7 mouse cellular contexts compared by ENCODE assay signal in genomic region chr19:4163543-4163887, GRCm38 (mm10). TPM values are rescaled to one million over a fixed set of nuclear protein-coding genes. Genes with fewer than 3 reads are reported as not detected.
DNase-seq lines count a peak whose midpoint lies in the region; ATAC-seq and TF ChIP-seq lines count a peak whose summit lies in the region.

No protein-coding gene starts in this region.

- H3K27me3 ChIP-seq in lung, postnatal 0 days (replicated peaks; ENCODE audit: insufficient read depth, low read length): no peaks in the 10 kb centered on the region
- H3K27me3 ChIP-seq in forebrain, embryonic 12.5 days: no peaks in the 10 kb centered on the region
- H3K27me3 ChIP-seq in limb, embryonic 14.5 days (ENCODE audit: control insufficient read depth, insufficient read depth, low read length): no peaks in the 10 kb centered on the region
- H3K27me3 ChIP-seq in stomach, embryonic 14.5 days (ENCODE audit: control insufficient read depth, insufficient read depth, low read length): no peaks in the 10 kb centered on the region

- no peak for DNase-seq in lung, postnatal 0 days (ENCODE audit: low spot score)
- DNase-seq in lung, postnatal 4 days: no peak
- no peak for DNase-seq in limb, embryonic 14.5 days (ENCODE audit: low spot score)
- no peak for DNase-seq in urinary bladder, postnatal 36 days (ENCODE audit: low spot score in 2 of 2)
- no peak for DNase-seq in gastrocnemius, postnatal 4 days (ENCODE audit: low spot score in 2 of 2)

- H3K4me2 ChIP-seq in lung, postnatal 0 days (replicated peaks; ENCODE audit: low read depth, low read length): peak overlapping the region; percentile 83; the same call in 1 of the 2 replicates
- H3K4me2 ChIP-seq in forebrain, embryonic 12.5 days: peak overlapping the region; percentile 93
- H3K4me2 ChIP-seq in limb, embryonic 14.5 days (replicated peaks; ENCODE audit: low read depth, low read length, severe bottlenecking): peak overlapping the region; percentile 89
- peak overlapping the region; percentile 95 for H3K4me2 ChIP-seq in stomach, embryonic 14.5 days (replicated peaks; ENCODE audit: low read depth, low read length)

- TF ChIP-seq POLR2A in limb, embryonic 14.5 days (IDR thresholded peaks at IDR 0.05; ENCODE audit: borderline replicate concordance, extremely low read depth, insufficient read depth, insufficient read length): no peak

- H3K27ac ChIP-seq in lung, postnatal 0 days (ENCODE audit: low read length): no peak overlapping the region
- peak overlapping the region; percentile 61 for H3K27ac ChIP-seq in forebrain, embryonic 12.5 days
- H3K27ac ChIP-seq in limb, embryonic 14.5 days (replicated peaks; ENCODE audit: low read depth, low read length): peak overlapping the region; percentile 70
- peak overlapping the region; percentile 48 for H3K27ac ChIP-seq in stomach, embryonic 14.5 days (ENCODE audit: low read length)

- TF ChIP-seq CTCF in lung, postnatal 0 days (IDR thresholded peaks at IDR 0.05): no peak

- 29% methylated on average over 4 of the region's 4 CpGs for WGBS in lung, postnatal 0 days
- 36% methylated on average over 4 of the region's 4 CpGs for WGBS in forebrain, embryonic 12.5 days
- 40% methylated on average over 4 of the region's 4 CpGs for WGBS in limb, embryonic 14.5 days
- WGBS in stomach, embryonic 14.5 days: 33% methylated on average over 4 of the region's 4 CpGs

- peak overlapping the region; percentile 67; the same call in 1 of the 2 replicates for H3K4me3 ChIP-seq in lung, postnatal 0 days (ENCODE audit: low read depth, low read length)
- H3K4me3 ChIP-seq in forebrain, embryonic 12.5 days (replicated peaks): peak overlapping the region; percentile 78
- peak overlapping the region; percentile 70 for H3K4me3 ChIP-seq in limb, embryonic 14.5 days (replicated peaks; ENCODE audit: low read length)
- H3K4me3 ChIP-seq in stomach, embryonic 14.5 days (ENCODE audit: low read depth, low read length): peak overlapping the region; percentile 76

- no peaks in the 10 kb centered on the region for H3K9me3 ChIP-seq in lung, postnatal 0 days (ENCODE audit: low read length)
- no peaks in the 10 kb centered on the region for H3K9me3 ChIP-seq in forebrain, embryonic 12.5 days
- no peaks in the 10 kb centered on the region for H3K9me3 ChIP-seq in limb, embryonic 14.5 days (ENCODE audit: control insufficient read depth, low read length)
- no peaks in the 10 kb centered on the region for H3K9me3 ChIP-seq in stomach, embryonic 14.5 days (ENCODE audit: control insufficient read depth, low read depth, low read length)

- no peaks in the 10 kb centered on the region for H3K4me1 ChIP-seq in lung, postnatal 0 days (ENCODE audit: insufficient read depth, low read depth, low read length)
- peaks cover 14% of the 10 kb centered on the region for H3K4me1 ChIP-seq in forebrain, embryonic 12.5 days
- peaks cover 12% of the 10 kb centered on the region for H3K4me1 ChIP-seq in limb, embryonic 14.5 days (ENCODE audit: control insufficient read depth, insufficient read depth, low read length)
- peaks cover 14% of the 10 kb centered on the region for H3K4me1 ChIP-seq in stomach, embryonic 14.5 days (ENCODE audit: control insufficient read depth, insufficient read depth, low read length)

- no peak for TF ChIP-seq EP300 in lung, postnatal 0 days (IDR thresholded peaks at IDR 0.05)

- H3K9ac ChIP-seq in lung, postnatal 0 days (replicated peaks; ENCODE audit: low read depth): no peak overlapping the region
- peak overlapping the region; percentile 74 for H3K9ac ChIP-seq in forebrain, embryonic 12.5 days
- H3K9ac ChIP-seq in limb, embryonic 14.5 days (ENCODE audit: low read depth, low read length, severe bottlenecking): peak overlapping the region; percentile 77
- peak overlapping the region; percentile 28; the same call in 1 of the 2 replicates for H3K9ac ChIP-seq in stomach, embryonic 14.5 days (replicated peaks; ENCODE audit: low read depth, low read length)

- ATAC-seq in lung, postnatal 0 days: no peak
- peak; percentile 34 for ATAC-seq in forebrain, embryonic 12.5 days (ENCODE audit: low FRiP score)
- ATAC-seq in limb, embryonic 14.5 days (ENCODE audit: low FRiP score, low read depth): peak; percentile 27
- no peak for ATAC-seq in stomach, embryonic 14.5 days (ENCODE audit: insufficient number of reproducible peaks, insufficient read depth, low FRiP score, low read depth)

- peaks cover 16% of the 10 kb centered on the region; the same call in 1 of the 2 replicates for H3K36me3 ChIP-seq in lung, postnatal 0 days (ENCODE audit: insufficient read depth, low read length)
- peaks cover 28% of the 10 kb centered on the region for H3K36me3 ChIP-seq in forebrain, embryonic 12.5 days (replicated peaks)
- peaks cover 27% of the 10 kb centered on the region for H3K36me3 ChIP-seq in limb, embryonic 14.5 days (ENCODE audit: control insufficient read depth, insufficient read depth, low read length)
- peaks cover 12% of the 10 kb centered on the region for H3K36me3 ChIP-seq in stomach, embryonic 14.5 days (ENCODE audit: control insufficient read depth, insufficient read depth, low read length)

RNA-seq across cellular contexts. Expression of gene Rps6kb2, which starts 0.4 kb away (rescaled TPM):
- polyA plus RNA-seq in lung, postnatal 0 days (2015; fragmentation: Nextera tagmentation; extraction: Ambion mirVana): 28.4 and 35.1 TPM in 2 replicates
- polyA plus RNA-seq in forebrain, embryonic 12.5 days (2016; fragmentation: Nextera tagmentation; extraction: Ambion mirVana): 59.5 and 62.5 TPM in 2 replicates
- 76.4 and 85.1 TPM in 2 replicates for polyA plus RNA-seq in limb, embryonic 14.5 days (2012; rRNA removed)
- polyA plus RNA-seq in limb, embryonic 14.5 days (2014; fragmentation: Nextera tagmentation; extraction: Ambion mirVana): 43.0 and 47.2 TPM in 2 replicates
- 35.8 and 38.9 TPM in 2 replicates for polyA plus RNA-seq in stomach, embryonic 14.5 days (2014; fragmentation: Nextera tagmentation; extraction: Ambion mirVana)
- 10 to 100 TPM; 34.7 to 38.0 TPM for total RNA-seq in gastrocnemius, postnatal 4 days (2021)

RNA-seq across cellular contexts. Expression of gene Ptprcap, which starts 10.1 kb away (rescaled TPM):
- 3.4 and 3.7 TPM in 2 replicates for polyA plus RNA-seq in lung, postnatal 0 days (2015; fragmentation: Nextera tagmentation; extraction: Ambion mirVana)
- 0.51 and 0.74 TPM in 2 replicates for polyA plus RNA-seq in forebrain, embryonic 12.5 days (2016; fragmentation: Nextera tagmentation; extraction: Ambion mirVana)
- 7.0 and 8.9 TPM in 2 replicates for polyA plus RNA-seq in limb, embryonic 14.5 days (2012; rRNA removed)
- polyA plus RNA-seq in limb, embryonic 14.5 days (2014; fragmentation: Nextera tagmentation; extraction: Ambion mirVana): 7.8 and 8.9 TPM in 2 replicates
- polyA plus RNA-seq in stomach, embryonic 14.5 days (2014; fragmentation: Nextera tagmentation; extraction: Ambion mirVana): 1.9 and 2.6 TPM in 2 replicates
- 1 to 10 TPM; 1.9 to 2.2 TPM for total RNA-seq in gastrocnemius, postnatal 4 days (2021)

RNA-seq across cellular contexts. Expression of gene Carns1, which starts 11.8 kb away (rescaled TPM):
- 1.8 and 2.6 TPM in 2 replicates for polyA plus RNA-seq in lung, postnatal 0 days (2015; fragmentation: Nextera tagmentation; extraction: Ambion mirVana)
- polyA plus RNA-seq in forebrain, embryonic 12.5 days (2016; fragmentation: Nextera tagmentation; extraction: Ambion mirVana): 3.2 TPM in 2 replicates
- polyA plus RNA-seq in limb, embryonic 14.5 days (2012; rRNA removed): 2.6 and 5.6 TPM in 2 replicates
- polyA plus RNA-seq in limb, embryonic 14.5 days (2014; fragmentation: Nextera tagmentation; extraction: Ambion mirVana): 1.4 and 1.8 TPM in 2 replicates
- 0.90 and 1.3 TPM in 2 replicates for polyA plus RNA-seq in stomach, embryonic 14.5 days (2014; fragmentation: Nextera tagmentation; extraction: Ambion mirVana)
- 10 to 100 TPM; 65.5 to 69.4 TPM for total RNA-seq in gastrocnemius, postnatal 4 days (2021)

RNA-seq across cellular contexts. Expression of gene Coro1b, which starts 15.1 kb away (rescaled TPM):
- 183 and 192 TPM in 2 replicates for polyA plus RNA-seq in lung, postnatal 0 days (2015; fragmentation: Nextera tagmentation; extraction: Ambion mirVana)
- polyA plus RNA-seq in forebrain, embryonic 12.5 days (2016; fragmentation: Nextera tagmentation; extraction: Ambion mirVana): 125 and 135 TPM in 2 replicates
- polyA plus RNA-seq in limb, embryonic 14.5 days (2012; rRNA removed): 229 and 261 TPM in 2 replicates
- polyA plus RNA-seq in limb, embryonic 14.5 days (2014; fragmentation: Nextera tagmentation; extraction: Ambion mirVana): 148 and 153 TPM in 2 replicates
- 149 and 152 TPM in 2 replicates for polyA plus RNA-seq in stomach, embryonic 14.5 days (2014; fragmentation: Nextera tagmentation; extraction: Ambion mirVana)
- total RNA-seq in gastrocnemius, postnatal 4 days (2021): 10 to 100 TPM; 73.6 to 74.5 TPM

RNA-seq across cellular contexts. Expression of gene Cabp4, which starts 19.7 kb away (rescaled TPM):
- 0.08 and 0.10 TPM in 2 replicates for polyA plus RNA-seq in lung, postnatal 0 days (2015; fragmentation: Nextera tagmentation; extraction: Ambion mirVana)
- polyA plus RNA-seq in forebrain, embryonic 12.5 days (2016; fragmentation: Nextera tagmentation; extraction: Ambion mirVana): 0.09 TPM in 2 replicates
- polyA plus RNA-seq in limb, embryonic 14.5 days (2012; rRNA removed): 0.05 and 0.06 TPM in 2 replicates
- polyA plus RNA-seq in limb, embryonic 14.5 days (2014; fragmentation: Nextera tagmentation; extraction: Ambion mirVana): 0.10 TPM in 2 replicates
- polyA plus RNA-seq in stomach, embryonic 14.5 days (2014; fragmentation: Nextera tagmentation; extraction: Ambion mirVana): not detected in 2 replicates
- total RNA-seq in gastrocnemius, postnatal 4 days (2021): not detected

Comparison
In these comparisons a context has a peak if more than half of its experiments do, and no peak if none do; other contexts are left out.
1. ATAC-seq: peak in forebrain, embryonic 12.5 days (single experiment) and limb, embryonic 14.5 days (single experiment); none in lung, postnatal 0 days (single experiment) and stomach, embryonic 14.5 days (single experiment).
2. Peak in every context shown above with its lines, with median percentiles within 50 percentile points of each other: H3K4me2 ChIP-seq and H3K4me3 ChIP-seq.